Mouse (Mus musculus): ENCODE measurements at regions not wholly inside any gene's neighbourhood (a gene's known extent, or its start where the extent isn't known, plus 50 kb on each side); places are given as distances from the start of the nearest gene placed in this dataset.
A peak's percentile ranks its signal among the peaks of the same experiment; 100 is the strongest.

GRCm38 (mm10) chr17:79497629-79498028 lies 114.0 kb upstream of the Rmdn2 start:
- DNase-seq (ENCODE audit: low spot score in 2 of 2) = peak in 1 of 2 experiments; percentile 36

GRCm38 (mm10) chr17:79498321-79498720 lies 113.3 kb upstream of the Rmdn2 start:
- DNase-seq (ENCODE audit: low spot score in 2 of 2) = no peak

GRCm38 (mm10) chr17:79501031-79501474 lies 110.6 kb upstream of the Rmdn2 start:
- no peak for DNase-seq (ENCODE audit: low spot score in 2 of 2)

- DNase-seq (ENCODE audit: low spot score in 2 of 2) = no peak
Observed at GRCm38 (mm10) chr17:79501926-79502325, 109.7 kb upstream of the Rmdn2 start.

GRCm38 (mm10) chr17:79503037-79503436 lies 108.6 kb upstream of the Rmdn2 start:
- no peak for DNase-seq (ENCODE audit: low spot score in 2 of 2)

- no peak for DNase-seq (ENCODE audit: low spot score in 2 of 2)
Observed at GRCm38 (mm10) chr17:79504209-79504608, 107.5 kb upstream of the Rmdn2 start.

- DNase-seq (ENCODE audit: low spot score in 2 of 2) = no peak
Observed at GRCm38 (mm10) chr17:79505565-79505964, 106.1 kb upstream of the Rmdn2 start.

GRCm38 (mm10) chr17:79509281-79509680 lies 102.4 kb upstream of the Rmdn2 start:
- no peak for DNase-seq (ENCODE audit: low spot score in 2 of 2)

- no peak for DNase-seq (ENCODE audit: low spot score in 2 of 2)
Observed at GRCm38 (mm10) chr17:79509957-79510710, 101.5 kb upstream of the Rmdn2 start.

- DNase-seq (ENCODE audit: low spot score in 2 of 2) = no peak
Observed at GRCm38 (mm10) chr17:79511218-79511617, 100.4 kb upstream of the Rmdn2 start.

- DNase-seq (ENCODE audit: low spot score in 2 of 2) = no peak
Observed at GRCm38 (mm10) chr17:79514076-79514475, 97.6 kb upstream of the Rmdn2 start.

- DNase-seq (ENCODE audit: low spot score in 2 of 2) = no peak
Observed at GRCm38 (mm10) chr17:79518185-79518584, 93.5 kb upstream of the Rmdn2 start.

GRCm38 (mm10) chr17:79518696-79519095 lies 93.0 kb upstream of the Rmdn2 start:
- no peak for DNase-seq (ENCODE audit: low spot score in 2 of 2)

- no peak for DNase-seq (ENCODE audit: low spot score in 2 of 2)
Observed at GRCm38 (mm10) chr17:79519356-79519755, 92.3 kb upstream of the Rmdn2 start.

- no peak for DNase-seq (ENCODE audit: low spot score in 2 of 2)
Observed at GRCm38 (mm10) chr17:79520283-79520682, 91.4 kb upstream of the Rmdn2 start.

- no peak for DNase-seq (ENCODE audit: low spot score in 2 of 2)
Observed at GRCm38 (mm10) chr17:79521691-79522090, 90.0 kb upstream of the Rmdn2 start.

GRCm38 (mm10) chr17:79523230-79523629 lies 88.4 kb upstream of the Rmdn2 start:
- DNase-seq (ENCODE audit: low spot score in 2 of 2) = no peak

GRCm38 (mm10) chr17:79527391-79527790 lies 84.3 kb upstream of the Rmdn2 start:
- DNase-seq (ENCODE audit: low spot score in 2 of 2) = no peak

GRCm38 (mm10) chr17:79536549-79536948 lies 75.1 kb upstream of the Rmdn2 start:
- DNase-seq (ENCODE audit: low spot score in 2 of 2) = no peak

GRCm38 (mm10) chr17:79538789-79539188 lies 72.9 kb upstream of the Rmdn2 start:
- no peak for DNase-seq (ENCODE audit: low spot score in 2 of 2)

GRCm38 (mm10) chr17:79540038-79540437 lies 71.6 kb upstream of the Rmdn2 start:
- no peak for DNase-seq (ENCODE audit: low spot score in 2 of 2)

- DNase-seq (ENCODE audit: low spot score in 2 of 2) = no peak
Observed at GRCm38 (mm10) chr17:79540511-79540910, 71.2 kb upstream of the Rmdn2 start.

- DNase-seq (ENCODE audit: low spot score in 2 of 2) = peak in 1 of 2 experiments; percentile 23
Observed at GRCm38 (mm10) chr17:79543907-79544522, 67.6 kb upstream of the Rmdn2 start.
